ENCODE assay signal across 8 mouse cellular contexts in genomic region chr8:84901752-84902151, GRCm38 (mm10). TPM values are rescaled to one million over a fixed set of nuclear protein-coding genes. Genes with fewer than 3 reads are reported as not detected.
DNase-seq lines count a peak whose midpoint lies in the region; ATAC-seq and TF ChIP-seq lines count a peak whose summit lies in the region.

Gene Klf1 (plus strand): TSS chr8:84901928.

- 75% methylated on average over 3 of the region's 3 CpGs for whole genome bisulfite sequencing in forebrain, embryonic 12.5 days
- 14% methylated on average over 3 of the region's 3 CpGs for WGBS in liver, embryonic 14.5 days (ENCODE audit: insufficient replicate concordance)
- WGBS in stomach, postnatal 0 days, result 65% methylated on average over 3 of the region's 3 CpGs

- H3K9ac ChIP-seq in forebrain, embryonic 12.5 days, result peak within 1 kb of the TSS; percentile 60
- H3K9ac ChIP-seq in liver, embryonic 14.5 days (replicated peaks), result peak within 1 kb of the TSS; percentile 99
- peak within 1 kb of the TSS; percentile 74 for H3K9ac ChIP-seq in stomach, postnatal 0 days (ENCODE audit: low read length)

- TF ChIP-seq CTCF in testis, adult 2 months (IDR thresholded peaks at IDR 0.05; ENCODE audit: control insufficient read depth, insufficient read depth, insufficient replicate concordance, low read depth, low read length), result no peak
- TF ChIP-seq CTCF in liver, embryonic 14.5 days (IDR thresholded peaks at IDR 0.05; ENCODE audit: low read depth), result peak; percentile 5; the same call in 1 of the 2 replicates
- TF ChIP-seq CTCF in stomach, postnatal 0 days (IDR thresholded peaks at IDR 0.05; ENCODE audit: low read depth), result no peak

- DNase-seq in testis, postnatal 14 days (ENCODE audit: low spot score), result no peak
- peak; percentile 88 to 91 (median 88) for DNase-seq in liver, embryonic 14.5 days (ENCODE audit: low read depth in 3 of 3, low spot score in 3 of 3)
- no peak for DNase-seq in stomach, postnatal 0 days (ENCODE audit: low spot score)
- DNase-seq in MN1 (ENCODE audit: low spot score), result no peak
- no peak for DNase-seq in ovary, adult 18-20 months (ENCODE audit: low spot score)
- no peak for DNase-seq in thymus, postnatal 10 days (ENCODE audit: low spot score in 2 of 2)

- TF ChIP-seq EP300 in liver, embryonic 14.5 days (IDR thresholded peaks at IDR 0.05; ENCODE audit: low read depth), result peak; percentile 81
- TF ChIP-seq EP300 in stomach, postnatal 0 days (optimal IDR thresholded peaks at IDR 0.05), result no peak

- peak within 1 kb of the TSS; percentile 82 for H3K4me2 ChIP-seq in forebrain, embryonic 12.5 days
- peak within 1 kb of the TSS; percentile 97 for H3K4me2 ChIP-seq in liver, embryonic 14.5 days (ENCODE audit: low read depth)
- peak within 1 kb of the TSS; percentile 99 for H3K4me2 ChIP-seq in stomach, postnatal 0 days (replicated peaks; ENCODE audit: low read depth)

- ATAC-seq in forebrain, embryonic 12.5 days (ENCODE audit: low FRiP score), result no peak
- ATAC-seq in liver, embryonic 14.5 days (ENCODE audit: insufficient read depth), result peak; percentile 66
- ATAC-seq in stomach, postnatal 0 days (ENCODE audit: low FRiP score, low TSS enrichment), result no peak

- peak within 1 kb of the TSS; percentile 92 for H3K4me3 ChIP-seq in testis, adult 2 months (ENCODE audit: control insufficient read depth, low read depth, low read length)
- H3K4me3 ChIP-seq in forebrain, embryonic 12.5 days (replicated peaks), result peak within 1 kb of the TSS; percentile 53
- peak within 1 kb of the TSS; percentile 77 to 92 for H3K4me3 ChIP-seq in liver, embryonic 14.5 days (ENCODE audit: insufficient read depth in 1 of 2, low read depth in 2 of 2, low read length in 2 of 2)
- H3K4me3 ChIP-seq in stomach, postnatal 0 days (ENCODE audit: low read depth, low read length), result peak within 1 kb of the TSS; percentile 71

- no peak for TF ChIP-seq POLR2A in testis, adult 2 months (IDR thresholded peaks at IDR 0.05; ENCODE audit: control insufficient read depth, low read depth, low read length)

- H3K27me3 ChIP-seq in testis, adult 2 months (ENCODE audit: control insufficient read depth, insufficient read depth, low read length), result no peaks in the 10 kb centered on the region; the same call in 1 of the 2 replicates
- peaks cover 18% of the 10 kb centered on the region for H3K27me3 ChIP-seq in forebrain, embryonic 12.5 days
- H3K27me3 ChIP-seq in liver, embryonic 14.5 days (ENCODE audit: control insufficient read depth, insufficient read depth, low read length), result no peaks in the 10 kb centered on the region
- no peaks in the 10 kb centered on the region for H3K27me3 ChIP-seq in stomach, postnatal 0 days (ENCODE audit: control insufficient read depth, insufficient read depth, low read length)

- H3K4me1 ChIP-seq in testis, adult 2 months (ENCODE audit: control insufficient read depth, insufficient read depth, low read length), result peaks cover 22% of the 10 kb centered on the region
- peaks cover 14% of the 10 kb centered on the region; the same call in 1 of the 2 replicates for H3K4me1 ChIP-seq in forebrain, embryonic 12.5 days
- peaks cover 24 to 27% of the 10 kb centered on the region in 2 experiments for H3K4me1 ChIP-seq in liver, embryonic 14.5 days (replicated peaks; ENCODE audit: control insufficient read depth in 2 of 2, insufficient read depth in 2 of 2, low read length in 1 of 2)
- H3K4me1 ChIP-seq in stomach, postnatal 0 days (replicated peaks; ENCODE audit: control insufficient read depth, insufficient read depth), result no peaks in the 10 kb centered on the region

- H3K36me3 ChIP-seq in testis, adult 2 months (ENCODE audit: control insufficient read depth, insufficient read depth, low read length), result no peaks in the 10 kb centered on the region
- H3K36me3 ChIP-seq in forebrain, embryonic 12.5 days (replicated peaks), result no peaks in the 10 kb centered on the region
- H3K36me3 ChIP-seq in liver, embryonic 14.5 days (replicated peaks; ENCODE audit: control insufficient read depth, insufficient read depth, low read depth), result peaks cover 26% of the 10 kb centered on the region
- H3K36me3 ChIP-seq in stomach, postnatal 0 days (ENCODE audit: control insufficient read depth, insufficient read depth, low read length), result no peaks in the 10 kb centered on the region

- H3K27ac ChIP-seq in testis, adult 2 months (ENCODE audit: control insufficient read depth, insufficient read depth, low read depth, low read length), result no peak within 1 kb of the TSS
- H3K27ac ChIP-seq in forebrain, embryonic 12.5 days, result peak within 1 kb of the TSS; percentile 15; the same call in 1 of the 2 replicates
- peak within 1 kb of the TSS; percentile 97 for H3K27ac ChIP-seq in liver, embryonic 14.5 days
- peak within 1 kb of the TSS; percentile 80; the same call in 1 of the 2 replicates for H3K27ac ChIP-seq in stomach, postnatal 0 days (replicated peaks)

- H3K9me3 ChIP-seq in forebrain, embryonic 12.5 days, result no peaks in the 10 kb centered on the region
- H3K9me3 ChIP-seq in liver, embryonic 14.5 days (ENCODE audit: control insufficient read depth, low read length), result no peaks in the 10 kb centered on the region
- no peaks in the 10 kb centered on the region for H3K9me3 ChIP-seq in stomach, postnatal 0 days (ENCODE audit: control insufficient read depth, low read length)

RNA-seq across cellular contexts. Expression of gene Klf1, which starts in this region (rescaled TPM):
- polyA plus RNA-seq in testis, adult 2 months (2012; rRNA removed), result 0.36 and 0.48 TPM in 2 replicates
- polyA plus RNA-seq in forebrain, embryonic 12.5 days (2016; fragmentation: Nextera tagmentation; extraction: Ambion mirVana), result 2.4 and 3.5 TPM in 2 replicates
- polyA plus RNA-seq in liver, embryonic 14.5 days (2012; rRNA removed), result 209 and 251 TPM in 2 replicates
- polyA plus RNA-seq in liver, embryonic 14.5 days (2014; fragmentation: Nextera tagmentation; extraction: Ambion mirVana), result 522 and 566 TPM in 2 replicates
- polyA plus RNA-seq in stomach, postnatal 0 days (2015; fragmentation: Nextera tagmentation; extraction: Ambion mirVana), result 0.51 and 0.82 TPM in 2 replicates

Comparison
In these comparisons a context has a peak if more than half of its experiments do, and no peak if none do; other contexts are left out.
1. RNA of gene Klf1 (polyA plus RNA-seq): 209 to 566 TPM in liver, embryonic 14.5 days; 2.4 to 3.5 TPM in forebrain, embryonic 12.5 days, 0.51 to 0.82 TPM in stomach, postnatal 0 days and 0.36 to 0.48 TPM in testis, adult 2 months; every median in the first group is over 10 times any median in the second.
2. DNase-seq: peak in liver, embryonic 14.5 days (3 of 3); none in testis, postnatal 14 days (single experiment), stomach, postnatal 0 days (single experiment), MN1 (single experiment), ovary, adult 18-20 months (single experiment) and thymus, postnatal 10 days (0 of 2).
3. Peak in every context shown above with its lines, with median percentiles within 50 percentile points of each other: H3K4me3 ChIP-seq, H3K4me2 ChIP-seq and H3K9ac ChIP-seq.